Comparison of ENCODE assay signal across 8 mouse cellular contexts in genomic region chr4:156032856-156033255, GRCm38 (mm10). TPM values are rescaled to one million over a fixed set of nuclear protein-coding genes. Genes with fewer than 3 reads are reported as not detected.
DNase-seq lines count a peak whose midpoint lies in the region; ATAC-seq and TF ChIP-seq lines count a peak whose summit lies in the region.

No protein-coding gene starts in this region.

- DNase-seq in gastrocnemius, adult 2 months: peak; percentile 29
- no peak for DNase-seq in gastrocnemius, postnatal 14 days
- no peak for DNase-seq in midbrain, embryonic 10.5 days (ENCODE audit: low spot score)
- no peak for DNase-seq in midbrain, embryonic 11.5 days (ENCODE audit: low spot score, missing footprints)
- DNase-seq in stomach, postnatal 0 days (ENCODE audit: low spot score): no peak
- no peak for DNase-seq in forebrain, postnatal 0 days

- H3K9me3 ChIP-seq in midbrain, embryonic 10.5 days (replicated peaks): no peaks in the 10 kb centered on the region
- H3K9me3 ChIP-seq in midbrain, embryonic 11.5 days (ENCODE audit: control insufficient read depth, low read length): no peaks in the 10 kb centered on the region
- no peaks in the 10 kb centered on the region for H3K9me3 ChIP-seq in stomach, postnatal 0 days (ENCODE audit: control insufficient read depth, low read length)
- H3K9me3 ChIP-seq in forebrain, postnatal 0 days (ENCODE audit: low read length): no peaks in the 10 kb centered on the region

- TF ChIP-seq CTCF in gastrocnemius, adult 2 months (IDR thresholded peaks at IDR 0.05): no peak
- TF ChIP-seq CTCF in stomach, postnatal 0 days (IDR thresholded peaks at IDR 0.05; ENCODE audit: low read depth): no peak
- TF ChIP-seq CTCF in forebrain, postnatal 0 days (IDR thresholded peaks at IDR 0.05; ENCODE audit: low read depth): no peak

- 92% methylated on average over 4 of the region's 4 CpGs for WGBS in midbrain, embryonic 10.5 days
- WGBS in midbrain, embryonic 11.5 days: 90% methylated on average over 4 of the region's 4 CpGs
- WGBS in stomach, postnatal 0 days: 67% methylated on average over 4 of the region's 4 CpGs
- WGBS in forebrain, postnatal 0 days: 88% methylated on average over 4 of the region's 4 CpGs

- H3K4me1 ChIP-seq in midbrain, embryonic 10.5 days: peaks cover 47% of the 10 kb centered on the region
- peaks cover 21% of the 10 kb centered on the region for H3K4me1 ChIP-seq in midbrain, embryonic 11.5 days (ENCODE audit: control insufficient read depth, insufficient read depth, low read length)
- H3K4me1 ChIP-seq in stomach, postnatal 0 days (replicated peaks; ENCODE audit: control insufficient read depth, insufficient read depth): peaks cover 10% of the 10 kb centered on the region
- H3K4me1 ChIP-seq in forebrain, postnatal 0 days (ENCODE audit: insufficient read depth): peaks cover 16% of the 10 kb centered on the region

- H3K4me2 ChIP-seq in midbrain, embryonic 11.5 days: no peak overlapping the region
- no peak overlapping the region for H3K4me2 ChIP-seq in stomach, postnatal 0 days (replicated peaks; ENCODE audit: low read depth)
- no peak overlapping the region for H3K4me2 ChIP-seq in forebrain, postnatal 0 days (ENCODE audit: low read depth)

- ATAC-seq in midbrain, embryonic 11.5 days (ENCODE audit: low FRiP score): no peak
- peak; percentile 12 for ATAC-seq in inflammation-experienced regulatory T-cells, adult 6 months
- ATAC-seq in stomach, postnatal 0 days (ENCODE audit: low FRiP score, low TSS enrichment): no peak
- no peak for ATAC-seq in activated CD4-positive, CD25-positive, alpha-beta regulatory T cell, adult 4 months
- no peak for ATAC-seq in forebrain, postnatal 0 days

- H3K9ac ChIP-seq in midbrain, embryonic 11.5 days (ENCODE audit: low read length): no peak overlapping the region
- H3K9ac ChIP-seq in stomach, postnatal 0 days (ENCODE audit: low read length): no peak overlapping the region
- H3K9ac ChIP-seq in forebrain, postnatal 0 days: no peak overlapping the region

- intact Hi-C loops in gastrocnemius, adult 2 months (cut with DNase I): loop anchor here (5.0 kb wide), 1 partner anchor 69 kb away; no protein-coding TSS in a partner anchor
- intact Hi-C loops in gastrocnemius, postnatal 14 days (cut with DNase I; ENCODE audit: low total_unique reads): loop anchor here (5.0 kb wide), 1 partner anchor 46 kb away; no protein-coding TSS in a partner anchor

- peaks cover 30% of the 10 kb centered on the region for H3K27me3 ChIP-seq in midbrain, embryonic 10.5 days (ENCODE audit: low read depth, poor library complexity, severe bottlenecking)
- H3K27me3 ChIP-seq in midbrain, embryonic 11.5 days (ENCODE audit: control insufficient read depth, insufficient read depth, low read length): peaks cover 24% of the 10 kb centered on the region
- no peaks in the 10 kb centered on the region for H3K27me3 ChIP-seq in stomach, postnatal 0 days (ENCODE audit: control insufficient read depth, insufficient read depth, low read length)
- H3K27me3 ChIP-seq in forebrain, postnatal 0 days (ENCODE audit: insufficient read depth, low read length): peaks cover 16% of the 10 kb centered on the region

- peak overlapping the region; percentile 91 for H3K4me3 ChIP-seq in gastrocnemius, adult 2 months
- no peak overlapping the region for H3K4me3 ChIP-seq in midbrain, embryonic 10.5 days
- H3K4me3 ChIP-seq in midbrain, embryonic 11.5 days (ENCODE audit: low read depth, low read length): no peak overlapping the region
- no peak overlapping the region for H3K4me3 ChIP-seq in stomach, postnatal 0 days (ENCODE audit: low read depth, low read length)
- no peak overlapping the region for H3K4me3 ChIP-seq in forebrain, postnatal 0 days (ENCODE audit: low read depth, low read length)

- H3K36me3 ChIP-seq in midbrain, embryonic 10.5 days: peaks cover 18% of the 10 kb centered on the region
- H3K36me3 ChIP-seq in midbrain, embryonic 11.5 days (ENCODE audit: control insufficient read depth, insufficient read depth, low read length): no peaks in the 10 kb centered on the region; the same call in 1 of the 2 replicates
- no peaks in the 10 kb centered on the region for H3K36me3 ChIP-seq in stomach, postnatal 0 days (ENCODE audit: control insufficient read depth, insufficient read depth, low read length)
- peaks cover 6% of the 10 kb centered on the region; the same call in 1 of the 2 replicates for H3K36me3 ChIP-seq in forebrain, postnatal 0 days (ENCODE audit: insufficient read depth)

- TF ChIP-seq EP300 in stomach, postnatal 0 days (optimal IDR thresholded peaks at IDR 0.05): no peak

- peak overlapping the region; percentile 96 for H3K27ac ChIP-seq in gastrocnemius, adult 2 months
- peak overlapping the region; percentile 89; the same call in 1 of the 2 replicates for H3K27ac ChIP-seq in midbrain, embryonic 10.5 days (replicated peaks)
- H3K27ac ChIP-seq in midbrain, embryonic 11.5 days (ENCODE audit: low read depth, low read length): no peak overlapping the region
- peak overlapping the region; percentile 90 for H3K27ac ChIP-seq in stomach, postnatal 0 days (replicated peaks)
- no peak overlapping the region for H3K27ac ChIP-seq in forebrain, postnatal 0 days (ENCODE audit: low read depth, low read length)

RNA-seq across cellular contexts. Expression of gene Tnfrsf18, which starts 6.9 kb away (rescaled TPM):
- not detected for total RNA-seq in gastrocnemius, adult 2 months (2021)
- not detected for total RNA-seq in gastrocnemius, postnatal 14 days (2021)
- 1.1 and 1.8 TPM in 2 replicates for polyA plus RNA-seq in midbrain, embryonic 10.5 days (2016; fragmentation: Nextera tagmentation; extraction: Ambion mirVana)
- 0.58 and 0.87 TPM in 2 replicates for polyA plus RNA-seq in midbrain, embryonic 11.5 days (2014; fragmentation: Nextera tagmentation; extraction: Ambion mirVana)
- 100 to 1,000 TPM; 603 to 779 (median 637) TPM for polyA plus RNA-seq in inflammation-experienced regulatory T-cells, adult 6 months (2017; shearing (Covaris generic))
- polyA plus RNA-seq in stomach, postnatal 0 days (2015; fragmentation: Nextera tagmentation; extraction: Ambion mirVana): 2.2 and 3.3 TPM in 2 replicates
- polyA plus RNA-seq in activated CD4-positive, CD25-positive, alpha-beta regulatory T cell, adult 4 months (2017; shearing (Covaris generic)): 100 to 1,000 TPM; 770 to 845 TPM
- total RNA-seq in forebrain, postnatal 0 days (2014; rRNA removed): 1.5 TPM in 1 of 2 replicates, not detected in the other
- polyA plus RNA-seq in forebrain, postnatal 0 days (2015; fragmentation: Nextera tagmentation; extraction: Ambion mirVana): 0.67 and 1.2 TPM in 2 replicates

RNA-seq across cellular contexts. Expression of gene Tnfrsf4, which starts 19.2 kb away (rescaled TPM):
- 1 to 10 TPM in 1 of 2 experiments, under 1 TPM in 1; 0.75 to 2.1 TPM for total RNA-seq in gastrocnemius, adult 2 months (2021)
- total RNA-seq in gastrocnemius, postnatal 14 days (2021): under 1 TPM; 0.64 to 0.82 TPM
- polyA plus RNA-seq in midbrain, embryonic 10.5 days (2016; fragmentation: Nextera tagmentation; extraction: Ambion mirVana): 0.42 and 0.88 TPM in 2 replicates
- polyA plus RNA-seq in midbrain, embryonic 11.5 days (2014; fragmentation: Nextera tagmentation; extraction: Ambion mirVana): 0.41 and 1.1 TPM in 2 replicates
- polyA plus RNA-seq in inflammation-experienced regulatory T-cells, adult 6 months (2017; shearing (Covaris generic)): 100 to 1,000 TPM; 682 to 810 (median 720) TPM
- polyA plus RNA-seq in stomach, postnatal 0 days (2015; fragmentation: Nextera tagmentation; extraction: Ambion mirVana): 0.21 and 0.48 TPM in 2 replicates
- polyA plus RNA-seq in activated CD4-positive, CD25-positive, alpha-beta regulatory T cell, adult 4 months (2017; shearing (Covaris generic)): 100 to 1,000 TPM; 802 to 961 TPM
- 0.48 and 1.3 TPM in 2 replicates for total RNA-seq in forebrain, postnatal 0 days (2014; rRNA removed)
- 0.40 and 0.49 TPM in 2 replicates for polyA plus RNA-seq in forebrain, postnatal 0 days (2015; fragmentation: Nextera tagmentation; extraction: Ambion mirVana)

RNA-seq across cellular contexts. Expression of gene Ttll10, which starts 26.4 kb away (rescaled TPM):
- total RNA-seq in gastrocnemius, adult 2 months (2021): not detected
- total RNA-seq in gastrocnemius, postnatal 14 days (2021): not detected
- polyA plus RNA-seq in midbrain, embryonic 10.5 days (2016; fragmentation: Nextera tagmentation; extraction: Ambion mirVana): 0.30 TPM in 1 of 2 replicates, not detected in the other
- polyA plus RNA-seq in midbrain, embryonic 11.5 days (2014; fragmentation: Nextera tagmentation; extraction: Ambion mirVana): 0.15 TPM in 1 of 2 replicates, not detected in the other
- 1 to 10 TPM in 1 of 3 experiments, under 1 TPM in 2; 0.26 to 1.1 (median 0.55) TPM for polyA plus RNA-seq in inflammation-experienced regulatory T-cells, adult 6 months (2017; shearing (Covaris generic))
- 2.7 TPM in 2 replicates for polyA plus RNA-seq in stomach, postnatal 0 days (2015; fragmentation: Nextera tagmentation; extraction: Ambion mirVana)
- not detected for polyA plus RNA-seq in activated CD4-positive, CD25-positive, alpha-beta regulatory T cell, adult 4 months (2017; shearing (Covaris generic))
- total RNA-seq in forebrain, postnatal 0 days (2014; rRNA removed): not detected in 2 replicates
- 0.06 TPM in 1 of 2 replicates, not detected in the other for polyA plus RNA-seq in forebrain, postnatal 0 days (2015; fragmentation: Nextera tagmentation; extraction: Ambion mirVana)

RNA-seq across cellular contexts. Expression of gene Sdf4, which starts 40.2 kb away (rescaled TPM):
- total RNA-seq in gastrocnemius, adult 2 months (2021): 10 to 100 TPM; 75.7 to 81.5 TPM
- 10 to 100 TPM; 77.4 to 78.0 TPM for total RNA-seq in gastrocnemius, postnatal 14 days (2021)
- polyA plus RNA-seq in midbrain, embryonic 10.5 days (2016; fragmentation: Nextera tagmentation; extraction: Ambion mirVana): 131 and 138 TPM in 2 replicates
- polyA plus RNA-seq in midbrain, embryonic 11.5 days (2014; fragmentation: Nextera tagmentation; extraction: Ambion mirVana): 130 and 136 TPM in 2 replicates
- polyA plus RNA-seq in inflammation-experienced regulatory T-cells, adult 6 months (2017; shearing (Covaris generic)): 100 to 1,000 TPM; 489 to 506 (median 496) TPM
- polyA plus RNA-seq in stomach, postnatal 0 days (2015; fragmentation: Nextera tagmentation; extraction: Ambion mirVana): 129 and 137 TPM in 2 replicates
- polyA plus RNA-seq in activated CD4-positive, CD25-positive, alpha-beta regulatory T cell, adult 4 months (2017; shearing (Covaris generic)): 100 to 1,000 TPM; 464 to 478 TPM
- total RNA-seq in forebrain, postnatal 0 days (2014; rRNA removed): 123 and 126 TPM in 2 replicates
- polyA plus RNA-seq in forebrain, postnatal 0 days (2015; fragmentation: Nextera tagmentation; extraction: Ambion mirVana): 115 and 117 TPM in 2 replicates

RNA-seq across cellular contexts. Expression of gene B3galt6, which starts 40.4 kb away (rescaled TPM):
- 1 to 10 TPM in 1 of 2 experiments, under 1 TPM in 1; 0.92 to 2.0 TPM for total RNA-seq in gastrocnemius, adult 2 months (2021)
- 1 to 10 TPM; 2.6 TPM for total RNA-seq in gastrocnemius, postnatal 14 days (2021)
- polyA plus RNA-seq in midbrain, embryonic 10.5 days (2016; fragmentation: Nextera tagmentation; extraction: Ambion mirVana): 14.0 and 15.3 TPM in 2 replicates
- polyA plus RNA-seq in midbrain, embryonic 11.5 days (2014; fragmentation: Nextera tagmentation; extraction: Ambion mirVana): 17.2 and 18.8 TPM in 2 replicates
- 1 to 10 TPM in 1 of 3 experiments, under 1 TPM in 2; 0.63 to 1.0 (median 0.90) TPM for polyA plus RNA-seq in inflammation-experienced regulatory T-cells, adult 6 months (2017; shearing (Covaris generic))
- 9.0 and 9.4 TPM in 2 replicates for polyA plus RNA-seq in stomach, postnatal 0 days (2015; fragmentation: Nextera tagmentation; extraction: Ambion mirVana)
- under 1 TPM; 0.90 to 0.95 TPM for polyA plus RNA-seq in activated CD4-positive, CD25-positive, alpha-beta regulatory T cell, adult 4 months (2017; shearing (Covaris generic))
- 39.5 and 43.9 TPM in 2 replicates for total RNA-seq in forebrain, postnatal 0 days (2014; rRNA removed)
- polyA plus RNA-seq in forebrain, postnatal 0 days (2015; fragmentation: Nextera tagmentation; extraction: Ambion mirVana): 19.4 and 28.6 TPM in 2 replicates

Comparison
In these comparisons a context has a peak if more than half of its experiments do, and no peak if none do; other contexts are left out.
1. H3K27ac ChIP-seq: peak in gastrocnemius, adult 2 months (single experiment), midbrain, embryonic 10.5 days (single experiment) and stomach, postnatal 0 days (single experiment); none in midbrain, embryonic 11.5 days (single experiment) and forebrain, postnatal 0 days (single experiment).
2. RNA of gene Tnfrsf18, which starts 6.9 kb away (polyA plus RNA-seq): 770 to 845 TPM in activated CD4-positive, CD25-positive, alpha-beta regulatory T cell, adult 4 months and 603 to 779 TPM in inflammation-experienced regulatory T-cells, adult 6 months; 2.2 to 3.3 TPM in stomach, postnatal 0 days, 0.67 to 1.2 TPM in forebrain, postnatal 0 days, 1.1 to 1.8 TPM in midbrain, embryonic 10.5 days and 0.58 to 0.87 TPM in midbrain, embryonic 11.5 days; every median in the first group is over 100 times any median in the second.
3. RNA of gene Tnfrsf4, which starts 19.2 kb away (polyA plus RNA-seq): 802 to 961 TPM in activated CD4-positive, CD25-positive, alpha-beta regulatory T cell, adult 4 months and 682 to 810 TPM in inflammation-experienced regulatory T-cells, adult 6 months; 0.41 to 1.1 TPM in midbrain, embryonic 11.5 days, 0.42 to 0.88 TPM in midbrain, embryonic 10.5 days, 0.40 to 0.49 TPM in forebrain, postnatal 0 days and 0.21 to 0.48 TPM in stomach, postnatal 0 days; every median in the first group is over 100 times any median in the second.